Mouse (Mus musculus): ENCODE measurements around the gene Arl6ip1. TPM values are rescaled to one million over a fixed set of nuclear protein-coding genes. Genes with fewer than 3 reads are reported as not detected.

Arl6ip1 gene
- polyA plus RNA-seq, 1 experiment from 2014 or later = 409 TPM

DNA sequence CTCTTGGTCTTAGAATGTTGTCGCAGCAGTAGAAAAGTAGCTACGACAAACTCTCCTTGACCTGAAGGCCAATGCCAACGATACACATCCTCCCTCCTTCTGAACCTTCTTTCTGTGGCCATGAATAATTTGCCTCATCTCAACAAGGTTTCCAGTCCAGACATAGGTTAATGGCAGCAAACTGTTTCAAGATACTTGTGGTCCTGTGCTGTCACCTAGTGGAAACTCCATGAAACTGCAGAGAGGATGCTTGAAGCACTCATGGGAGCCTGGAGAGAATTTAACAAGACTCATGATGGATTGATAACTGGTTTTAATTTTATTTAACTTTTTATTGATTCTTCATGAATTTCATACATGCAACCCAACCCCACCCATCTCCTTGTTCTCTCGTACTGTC lies 27.2 kb downstream of the Arl6ip1 start:
- Histone ChIP-seq H3K27me3 (no peaks in the 10 kb centered on the region), H3K4me1 (0 out of 2 replicates have a peak, but pooled peaks cover 6% of the 10 kb centered on the region), H3K4me3 (replicated peaks) (no peak overlapping the region), H3K9ac (no peak overlapping the region), H3K9me3 (replicated peaks) (no peaks in the 10 kb centered on the region), H3K4me2 (replicated peaks) (no peak overlapping the region), H3K36me3 (peaks cover 31% of the 10 kb centered on the region), H3K27ac (replicated peaks) (no peak overlapping the region)
- WGBS = 48% methylated on average over 4 of the region's 4 CpGs
- ATAC-seq (ENCODE audit: insufficient number of reproducible peaks, low FRiP score, low TSS enrichment, low read depth) = no peak

DNA sequence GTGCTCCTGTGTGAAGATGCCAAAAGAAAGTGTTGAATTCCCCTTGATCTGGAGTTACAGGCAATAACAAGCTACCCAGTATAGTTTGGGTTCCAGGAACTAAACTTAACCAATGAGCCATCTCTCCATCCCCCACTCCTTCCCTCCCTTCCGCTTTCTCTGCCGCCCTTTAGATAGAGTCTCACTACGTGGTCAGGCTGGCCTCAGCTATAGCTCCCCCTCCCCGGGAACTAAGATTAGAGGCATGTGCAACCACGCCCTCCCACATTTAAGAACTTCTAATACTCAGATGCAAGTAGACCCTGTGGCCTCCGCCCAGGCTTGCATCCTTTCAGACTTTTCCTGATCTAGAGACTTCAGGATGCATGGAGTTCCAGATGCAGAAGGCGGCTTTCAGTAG lies 31.8 kb downstream of the Arl6ip1 start:
- WGBS = 60% methylated on average over 7 of the region's 7 CpGs
- H3K4me2 ChIP-seq (replicated peaks) = no peak overlapping the region
- H3K27ac ChIP-seq (replicated peaks) = no peak overlapping the region
- H3K4me3 ChIP-seq (replicated peaks) = no peak overlapping the region
- no peak for ATAC-seq (ENCODE audit: insufficient number of reproducible peaks, low FRiP score, low TSS enrichment, low read depth)
- 0 out of 2 replicates have a peak, but pooled peaks cover under 1% of the 10 kb centered on the region for H3K4me1 ChIP-seq
- H3K36me3 ChIP-seq = no peaks in the 10 kb centered on the region
- no peaks in the 10 kb centered on the region for H3K9me3 ChIP-seq (replicated peaks)
- H3K27me3 ChIP-seq = no peaks in the 10 kb centered on the region
- no peak overlapping the region for H3K9ac ChIP-seq

DNA sequence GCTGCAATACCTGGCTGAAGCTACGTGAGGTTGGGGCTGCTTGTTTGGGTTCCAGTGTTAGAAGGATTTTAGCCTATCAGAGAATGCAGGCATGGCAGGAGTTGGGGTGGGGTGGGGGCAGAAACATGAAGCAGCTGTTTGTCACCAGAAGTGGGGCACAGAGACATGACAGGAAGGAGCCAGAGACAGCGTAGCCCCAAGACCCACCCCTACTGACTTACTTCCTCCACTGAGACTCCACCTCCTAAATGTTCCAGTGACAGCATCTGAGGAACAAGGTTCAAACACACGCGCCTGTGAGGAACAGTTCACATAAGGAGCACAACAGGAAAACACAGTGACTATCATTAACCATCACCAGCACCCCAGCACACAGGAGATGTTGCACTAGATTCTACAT lies 49.5 kb downstream of the Arl6ip1 start:
- no peaks in the 10 kb centered on the region for H3K9me3 ChIP-seq (replicated peaks)
- WGBS = 88% methylated on average over 4 of the region's 4 CpGs
- H3K4me2 ChIP-seq (replicated peaks) = no peak overlapping the region
- no peaks in the 10 kb centered on the region for H3K4me1 ChIP-seq
- H3K4me3 ChIP-seq (replicated peaks) = no peak overlapping the region
- H3K27me3 ChIP-seq = no peaks in the 10 kb centered on the region
- H3K36me3 ChIP-seq = no peaks in the 10 kb centered on the region
- no peak overlapping the region for H3K27ac ChIP-seq (replicated peaks)
- no peak for ATAC-seq (ENCODE audit: insufficient number of reproducible peaks, low FRiP score, low TSS enrichment, low read depth)
- H3K9ac ChIP-seq = no peak overlapping the region

- H3K4me2 ChIP-seq (replicated peaks) = no peak overlapping the region
- no peaks in the 10 kb centered on the region for H3K36me3 ChIP-seq
- H3K27me3 ChIP-seq = no peaks in the 10 kb centered on the region
- no peak overlapping the region for H3K4me3 ChIP-seq (replicated peaks)
- ATAC-seq (ENCODE audit: insufficient number of reproducible peaks, low FRiP score, low TSS enrichment, low read depth) = no peak
- 84% methylated on average over 5 of the region's 5 CpGs for WGBS
- no peaks in the 10 kb centered on the region for H3K4me1 ChIP-seq
- H3K9me3 ChIP-seq (replicated peaks) = no peaks in the 10 kb centered on the region
- no peak overlapping the region for H3K9ac ChIP-seq
- no peak overlapping the region for H3K27ac ChIP-seq (replicated peaks)
Measured at GRCm38 (mm10) chr7:118079097-118079496, 50.4 kb downstream of the Arl6ip1 start.

Other genes with a start within 250 kb of the Arl6ip1 start
- 775 and 795 TPM in 2 replicates for gene Rps15a, start 13.5 kb downstream of the Arl6ip1 start, polyA plus RNA-seq (2015; fragmentation: Nextera tagmentation; extraction: Ambion mirVana)
- 15.6 and 19.3 TPM in 2 replicates for gene Smg1, start 114.0 kb upstream of the Arl6ip1 start, polyA plus RNA-seq (2015; fragmentation: Nextera tagmentation; extraction: Ambion mirVana)